Mouse (Mus musculus): ENCODE measurements around the gene Nav2.

- TF ChIP-seq POLR2A (IDR thresholded peaks at IDR 0.05; ENCODE audit: extremely low read depth, insufficient read depth, low read length) (no peak), CTCF (IDR thresholded peaks at IDR 0.05; ENCODE audit: extremely low read depth, insufficient read depth, low read length) (no peak)
Measured at GRCm38 (mm10) chr7:49182427-49182826, 273.9 kb downstream of the Nav2 start.

Data from cortical plate, adult 2 months (tissue).